Mouse (Mus musculus): Measurements from ENCODE around the gene Defb13. TPM values are rescaled to one million over a fixed set of nuclear protein-coding genes. Genes with fewer than 3 reads are reported as not detected.

Defb13 gene
- polyA plus RNA-seq, 1 experiment from 2014 or later, result not detected

Other genes with a start within 250 kb of the Defb13 start
- gene AY761184, start 243.1 kb upstream of the Defb13 start, polyA plus RNA-seq (2014; fragmentation: Nextera tagmentation; extraction: Ambion mirVana), result not detected in 2 replicates
- gene Defa24, start 212.3 kb upstream of the Defb13 start, polyA plus RNA-seq (2014; fragmentation: Nextera tagmentation; extraction: Ambion mirVana), result 17.4 and 19.0 TPM in 2 replicates
- not detected in 2 replicates for gene Defb50, start 123.2 kb upstream of the Defb13 start, polyA plus RNA-seq (2014; fragmentation: Nextera tagmentation; extraction: Ambion mirVana)
- not detected in 2 replicates for gene Defb2, start 106.8 kb upstream of the Defb13 start, polyA plus RNA-seq (2014; fragmentation: Nextera tagmentation; extraction: Ambion mirVana)
- gene Defb10, start 87.9 kb upstream of the Defb13 start, polyA plus RNA-seq (2014; fragmentation: Nextera tagmentation; extraction: Ambion mirVana), result not detected in 2 replicates
- not detected in 2 replicates for gene Defb9, start 61.3 kb upstream of the Defb13 start, polyA plus RNA-seq (2014; fragmentation: Nextera tagmentation; extraction: Ambion mirVana)
- gene Defb11, start 40.4 kb upstream of the Defb13 start, polyA plus RNA-seq (2014; fragmentation: Nextera tagmentation; extraction: Ambion mirVana), result not detected in 2 replicates
- gene Defb15, start 14.1 kb upstream of the Defb13 start, polyA plus RNA-seq (2014; fragmentation: Nextera tagmentation; extraction: Ambion mirVana), result not detected in 2 replicates
- not detected in 2 replicates for gene Defb35, start 8.4 kb upstream of the Defb13 start, polyA plus RNA-seq (2014; fragmentation: Nextera tagmentation; extraction: Ambion mirVana)
- gene Fam90a1a, start 12.0 kb downstream of the Defb13 start, polyA plus RNA-seq (2014; fragmentation: Nextera tagmentation; extraction: Ambion mirVana), result not detected in 2 replicates
- not detected in 2 replicates for gene Ccdc70, start 23.0 kb downstream of the Defb13 start, polyA plus RNA-seq (2014; fragmentation: Nextera tagmentation; extraction: Ambion mirVana)
- 3.9 and 4.1 TPM in 2 replicates for gene Atp7b, start 113.5 kb downstream of the Defb13 start, polyA plus RNA-seq (2014; fragmentation: Nextera tagmentation; extraction: Ambion mirVana)
- 30.2 and 30.6 TPM in 2 replicates for gene Alg11, start 114.0 kb downstream of the Defb13 start, polyA plus RNA-seq (2014; fragmentation: Nextera tagmentation; extraction: Ambion mirVana)
- gene Nek5, start 178.3 kb downstream of the Defb13 start, polyA plus RNA-seq (2014; fragmentation: Nextera tagmentation; extraction: Ambion mirVana), result 0.12 and 0.24 TPM in 2 replicates
- 4.4 and 5.6 TPM in 2 replicates for gene Nek3, start 219.7 kb downstream of the Defb13 start, polyA plus RNA-seq (2014; fragmentation: Nextera tagmentation; extraction: Ambion mirVana)
- gene Ckap2, start 239.1 kb downstream of the Defb13 start, polyA plus RNA-seq (2014; fragmentation: Nextera tagmentation; extraction: Ambion mirVana), result 50.9 and 54.9 TPM in 2 replicates
- 41.3 and 47.6 TPM in 2 replicates for gene Vps36, start 246.0 kb downstream of the Defb13 start, polyA plus RNA-seq (2014; fragmentation: Nextera tagmentation; extraction: Ambion mirVana)